Mouse (Mus musculus) kidney, adult 2 months (tissue): ENCODE measurements around the gene Cyp8b1.

Experiments used
- CTCF ChIP-seq: fragments of 200-500 bp; conservative IDR thresholded peaks from 2 replicates; pipeline ENCODE4 v1.5.1; 2011; ENCODE audit warnings: low read depth, mild to moderate bottlenecking, control low read depth, low read length, moderate library complexity, mixed read lengths; ENCODE audit not compliant: insufficient read depth, insufficient read length
- POLR2A ChIP-seq: fragments of 200-500 bp; IDR thresholded peaks from one replicate; pipeline ENCODE4 v1.6.1; 2011; ENCODE audit warnings: low read depth, low read length, control low read depth

- TF ChIP-seq CTCF (no peak), POLR2A (no peak)
Measured at GRCm38 (mm10) chr9:121907356-121908070, 8.6 kb downstream of the Cyp8b1 start.
